Mouse (Mus musculus): Measurements from ENCODE around the gene Gm20388. TPM values are rescaled to one million over a fixed set of nuclear protein-coding genes. Genes with fewer than 3 reads are reported as not detected.

Gene Gm20388
- polyA plus RNA-seq, 1 experiment from 2014 or later, result not detected

GRCm38 (mm10) chr8:120425199-120425941 lies 514.7 kb downstream of the Gm20388 start:
- no peak overlapping the region for H3K9ac ChIP-seq
- peak overlapping the region; percentile 21; the same call in 1 of the 2 replicates for H3K4me2 ChIP-seq (replicated peaks)
- no peaks in the 10 kb centered on the region for H3K9me3 ChIP-seq
- peak; percentile 66 for ATAC-seq (ENCODE audit: insufficient number of reproducible peaks, insufficient read depth, low FRiP score, low TSS enrichment)
- peak overlapping the region; percentile 91 for H3K27ac ChIP-seq
- H3K4me3 ChIP-seq, result no peak overlapping the region
- 4% methylated on average over 8 of the region's 8 CpGs for WGBS
- H3K27me3 ChIP-seq, result 0 out of 2 replicates have a peak, but pooled peaks cover 3% of the 10 kb centered on the region
- peaks cover 83% of the 10 kb centered on the region for H3K4me1 ChIP-seq
- H3K36me3 ChIP-seq, result no peaks in the 10 kb centered on the region

- Histone ChIP-seq H3K9me3 (no peaks in the 10 kb centered on the region), H3K4me1 (peaks cover 79% of the 10 kb centered on the region), H3K9ac (no peak overlapping the region), H3K27me3 (0 out of 2 replicates have a peak, but pooled peaks cover 3% of the 10 kb centered on the region), H3K4me3 (no peak overlapping the region), H3K4me2 (replicated peaks) (0 out of 2 replicates have a peak overlapping the region, but pooled peaks have one; percentile 21), H3K27ac (peak overlapping the region; percentile 91), H3K36me3 (no peaks in the 10 kb centered on the region)
- WGBS, result 23% methylated on average over 1 of the region's 1 CpGs
- peak; percentile 11; the same call in 1 of the 2 replicates for ATAC-seq (ENCODE audit: insufficient number of reproducible peaks, insufficient read depth, low FRiP score, low TSS enrichment)
These were observed 515.5 kb downstream of the Gm20388 start for GRCm38 (mm10) chr8:120426105-120426504.

- H3K27me3 ChIP-seq, result 0 out of 2 replicates have a peak, but pooled peaks cover 3% of the 10 kb centered on the region
- H3K4me1 ChIP-seq, result peaks cover 72% of the 10 kb centered on the region
- WGBS, result 23% methylated on average over 20 of the region's 20 CpGs
- H3K4me2 ChIP-seq (replicated peaks), result peak overlapping the region; percentile 5; the same call in 1 of the 2 replicates
- H3K27ac ChIP-seq, result peak overlapping the region; percentile 91
- no peaks in the 10 kb centered on the region for H3K9me3 ChIP-seq
- no peak for ATAC-seq (ENCODE audit: insufficient number of reproducible peaks, insufficient read depth, low FRiP score, low TSS enrichment)
- peak overlapping the region; percentile 30; the same call in 1 of the 2 replicates for H3K9ac ChIP-seq
- H3K36me3 ChIP-seq, result no peaks in the 10 kb centered on the region
- no peak overlapping the region for H3K4me3 ChIP-seq
These were observed 516.2 kb downstream of the Gm20388 start for GRCm38 (mm10) chr8:120426622-120427385.

- Histone ChIP-seq H3K27me3 (no peaks in the 10 kb centered on the region), H3K4me1 (peaks cover 57% of the 10 kb centered on the region), H3K27ac (no peak overlapping the region), H3K4me2 (replicated peaks) (no peak overlapping the region), H3K9me3 (no peaks in the 10 kb centered on the region), H3K4me3 (no peak overlapping the region), H3K36me3 (no peaks in the 10 kb centered on the region), H3K9ac (no peak overlapping the region)
- no peak for ATAC-seq (ENCODE audit: insufficient number of reproducible peaks, insufficient read depth, low FRiP score, low TSS enrichment)
- 64% methylated on average over 5 of the region's 5 CpGs for WGBS
These were observed 517.9 kb downstream of the Gm20388 start for GRCm38 (mm10) chr8:120428492-120428891.

- Histone ChIP-seq H3K4me2 (replicated peaks) (no peak overlapping the region), H3K4me1 (peaks cover 51% of the 10 kb centered on the region), H3K27ac (no peak overlapping the region), H3K9ac (no peak overlapping the region), H3K27me3 (no peaks in the 10 kb centered on the region), H3K4me3 (no peak overlapping the region), H3K9me3 (no peaks in the 10 kb centered on the region), H3K36me3 (no peaks in the 10 kb centered on the region)
- ATAC-seq (ENCODE audit: insufficient number of reproducible peaks, insufficient read depth, low FRiP score, low TSS enrichment), result no peak
- 82% methylated on average over 1 of the region's 1 CpGs for WGBS
These were observed 518.5 kb downstream of the Gm20388 start for GRCm38 (mm10) chr8:120429116-120429515.

GRCm38 (mm10) chr8:120431042-120431441 lies 520.4 kb downstream of the Gm20388 start:
- Histone ChIP-seq H3K36me3 (no peaks in the 10 kb centered on the region), H3K27me3 (no peaks in the 10 kb centered on the region), H3K9ac (no peak overlapping the region), H3K4me1 (peaks cover 33% of the 10 kb centered on the region), H3K27ac (no peak overlapping the region), H3K9me3 (no peaks in the 10 kb centered on the region), H3K4me2 (replicated peaks) (no peak overlapping the region), H3K4me3 (no peak overlapping the region)
- 86% methylated on average over 12 of the region's 12 CpGs for WGBS
- no peak for ATAC-seq (ENCODE audit: insufficient number of reproducible peaks, insufficient read depth, low FRiP score, low TSS enrichment)

GRCm38 (mm10) chr8:120432438-120432837 lies 521.8 kb downstream of the Gm20388 start:
- H3K36me3 ChIP-seq, result no peaks in the 10 kb centered on the region
- 0 out of 2 replicates have a peak, but pooled peaks cover under 1% of the 10 kb centered on the region for H3K27me3 ChIP-seq
- peaks cover 32% of the 10 kb centered on the region for H3K4me1 ChIP-seq
- no peaks in the 10 kb centered on the region for H3K9me3 ChIP-seq
- no peak overlapping the region for H3K9ac ChIP-seq
- no peak overlapping the region for H3K27ac ChIP-seq
- no peak overlapping the region for H3K4me2 ChIP-seq (replicated peaks)
- 68% methylated on average over 7 of the region's 7 CpGs for WGBS
- H3K4me3 ChIP-seq, result no peak overlapping the region
- ATAC-seq (ENCODE audit: insufficient number of reproducible peaks, insufficient read depth, low FRiP score, low TSS enrichment), result no peak

- no peak for ATAC-seq (ENCODE audit: insufficient number of reproducible peaks, insufficient read depth, low FRiP score, low TSS enrichment)
- peaks cover 7% of the 10 kb centered on the region for H3K27me3 ChIP-seq
- H3K9ac ChIP-seq, result no peak overlapping the region
- no peak overlapping the region for H3K4me3 ChIP-seq
- 83% methylated on average over 7 of the region's 7 CpGs for WGBS
- H3K9me3 ChIP-seq, result no peaks in the 10 kb centered on the region
- no peak overlapping the region for H3K4me2 ChIP-seq (replicated peaks)
- H3K27ac ChIP-seq, result no peak overlapping the region
- no peaks in the 10 kb centered on the region for H3K36me3 ChIP-seq
- peaks cover 29% of the 10 kb centered on the region for H3K4me1 ChIP-seq
These were observed 522.5 kb downstream of the Gm20388 start for GRCm38 (mm10) chr8:120433143-120433542.

GRCm38 (mm10) chr8:120433734-120434133 lies 523.1 kb downstream of the Gm20388 start:
- Histone ChIP-seq H3K27ac (no peak overlapping the region), H3K9me3 (no peaks in the 10 kb centered on the region), H3K36me3 (no peaks in the 10 kb centered on the region), H3K9ac (no peak overlapping the region), H3K27me3 (peaks cover 11% of the 10 kb centered on the region), H3K4me2 (replicated peaks) (no peak overlapping the region), H3K4me1 (peaks cover 25% of the 10 kb centered on the region), H3K4me3 (no peak overlapping the region)
- ATAC-seq (ENCODE audit: insufficient number of reproducible peaks, insufficient read depth, low FRiP score, low TSS enrichment), result no peak
- WGBS, result 93% methylated on average over 1 of the region's 1 CpGs

GRCm38 (mm10) chr8:120435781-120436180 lies 525.1 kb downstream of the Gm20388 start:
- no peaks in the 10 kb centered on the region for H3K36me3 ChIP-seq
- ATAC-seq (ENCODE audit: insufficient number of reproducible peaks, insufficient read depth, low FRiP score, low TSS enrichment), result no peak
- peaks cover 11% of the 10 kb centered on the region for H3K27me3 ChIP-seq
- H3K4me3 ChIP-seq, result no peak overlapping the region
- H3K27ac ChIP-seq, result no peak overlapping the region
- H3K4me1 ChIP-seq, result peaks cover 39% of the 10 kb centered on the region
- H3K9me3 ChIP-seq, result no peaks in the 10 kb centered on the region
- no peak overlapping the region for H3K4me2 ChIP-seq (replicated peaks)
- WGBS, result 91% methylated on average over 15 of the region's 15 CpGs
- no peak overlapping the region for H3K9ac ChIP-seq

- no peak overlapping the region for H3K9ac ChIP-seq
- no peaks in the 10 kb centered on the region for H3K36me3 ChIP-seq
- ATAC-seq (ENCODE audit: insufficient number of reproducible peaks, insufficient read depth, low FRiP score, low TSS enrichment), result no peak
- H3K27me3 ChIP-seq, result peaks cover 11% of the 10 kb centered on the region
- no peak overlapping the region for H3K27ac ChIP-seq
- H3K9me3 ChIP-seq, result no peaks in the 10 kb centered on the region
- H3K4me1 ChIP-seq, result peaks cover 45% of the 10 kb centered on the region
- H3K4me2 ChIP-seq (replicated peaks), result no peak overlapping the region
- no peak overlapping the region for H3K4me3 ChIP-seq
- 38% methylated on average over 5 of the region's 5 CpGs for WGBS
These were observed 525.9 kb downstream of the Gm20388 start for GRCm38 (mm10) chr8:120436491-120437030.
